Mouse (Mus musculus): Measurements from ENCODE around the gene Slc41a2. TPM values are rescaled to one million over a fixed set of nuclear protein-coding genes. Genes with fewer than 3 reads are reported as not detected.
A peak's percentile ranks its signal among the peaks of the same experiment; 100 is the strongest.

The Slc41a2 gene
- total RNA-seq, 2 experiments from 2014 or later = 0.92 to 1.1 TPM

- DNase-seq = no peak
Measured at GRCm38 (mm10) chr10:83313033-83313432, 24.6 kb downstream of the Slc41a2 start.

- DNase-seq = no peak
Measured at GRCm38 (mm10) chr10:83310356-83310755, 27.3 kb downstream of the Slc41a2 start.

- peak; percentile 12 for DNase-seq
Measured at GRCm38 (mm10) chr10:83301687-83302086, 36.0 kb downstream of the Slc41a2 start.

GRCm38 (mm10) chr10:83301054-83301453 lies 36.6 kb downstream of the Slc41a2 start:
- DNase-seq = no peak

GRCm38 (mm10) chr10:83297017-83297416 lies 40.7 kb downstream of the Slc41a2 start:
- DNase-seq = no peak

- DNase-seq = no peak
Measured at GRCm38 (mm10) chr10:83294746-83295145, 42.9 kb downstream of the Slc41a2 start.

- DNase-seq = no peak
Measured at GRCm38 (mm10) chr10:83293352-83293751, 44.3 kb downstream of the Slc41a2 start.

- DNase-seq = no peak
Measured at GRCm38 (mm10) chr10:83291731-83292130, 46.0 kb downstream of the Slc41a2 start.

GRCm38 (mm10) chr10:83287828-83288227 lies 49.9 kb downstream of the Slc41a2 start:
- DNase-seq = no peak

GRCm38 (mm10) chr10:83286399-83286798 lies 51.3 kb downstream of the Slc41a2 start:
- no peak for DNase-seq

- DNase-seq = no peak
Measured at GRCm38 (mm10) chr10:83285724-83286256, 51.9 kb downstream of the Slc41a2 start.

GRCm38 (mm10) chr10:83284916-83285315 lies 52.8 kb downstream of the Slc41a2 start:
- peak; percentile 14 for DNase-seq

- no peak for DNase-seq
Measured at GRCm38 (mm10) chr10:83266731-83267130, 71.0 kb downstream of the Slc41a2 start.

- DNase-seq = no peak
Measured at GRCm38 (mm10) chr10:83266241-83266640, 71.4 kb downstream of the Slc41a2 start.

- DNase-seq = no peak
Measured at GRCm38 (mm10) chr10:83264680-83265079, 73.0 kb downstream of the Slc41a2 start.

GRCm38 (mm10) chr10:83264056-83264455 lies 73.6 kb downstream of the Slc41a2 start:
- no peak for DNase-seq

GRCm38 (mm10) chr10:83261264-83261663 lies 76.4 kb downstream of the Slc41a2 start:
- no peak for DNase-seq

- no peak for DNase-seq
Measured at GRCm38 (mm10) chr10:83251377-83251776, 86.3 kb downstream of the Slc41a2 start.

- no peak for DNase-seq
Measured at GRCm38 (mm10) chr10:83248036-83248435, 89.6 kb downstream of the Slc41a2 start.

GRCm38 (mm10) chr10:83245720-83246119 lies 92.0 kb downstream of the Slc41a2 start:
- DNase-seq = no peak

- DNase-seq = no peak
Measured at GRCm38 (mm10) chr10:83244131-83244530, 93.6 kb downstream of the Slc41a2 start.

- no peak for DNase-seq
Measured at GRCm38 (mm10) chr10:83242106-83242686, 95.5 kb downstream of the Slc41a2 start.

- DNase-seq = no peak
Measured at GRCm38 (mm10) chr10:83234391-83234790, 103.3 kb downstream of the Slc41a2 start.

GRCm38 (mm10) chr10:83233967-83234366 lies 103.7 kb downstream of the Slc41a2 start:
- no peak for DNase-seq
